Mouse (Mus musculus) CH12.LX (cell line): Measurements from ENCODE around the gene Cd5.

ENCODE experiments used
- BHLHE40 ChIP-seq: IDR thresholded peaks from 2 replicates; pipeline ENCODE4 v1.6.1; 2011; ENCODE audit warnings: mild to moderate bottlenecking, low read depth, low read length, improper control_type of control experiment
- CTCF ChIP-seq, 2 experiments: IDR thresholded peaks in 1 of 2; conservative IDR thresholded peaks in 1 of 2; 2 replicates each; pipeline ENCODE4 v1.5.1; 2011 to 2012; ENCODE audit warnings: low read depth in 2 of 2, low read length in 2 of 2, improper control_type of control experiment in 1 of 2, inconsistent platforms in 1 of 2, mild to moderate bottlenecking in 1 of 2, moderate library complexity in 1 of 2
- E2F4 ChIP-seq: IDR thresholded peaks from 2 replicates; pipeline ENCODE4 v1.6.1; 2011; ENCODE audit warnings: low read depth, low read length, improper control_type of control experiment; ENCODE audit not compliant: insufficient replicate concordance
- EP300 ChIP-seq: IDR thresholded peaks from 2 replicates; pipeline ENCODE4 v1.6.1; 2011; ENCODE audit warnings: low read length, improper control_type of control experiment
- ETS1 ChIP-seq: conservative IDR thresholded peaks from 2 replicates; pipeline ENCODE4 v1.6.1; 2012; ENCODE audit warnings: low read depth, mild to moderate bottlenecking, inconsistent platforms, low read length, improper control_type of control experiment, moderate library complexity
- MAX ChIP-seq: IDR thresholded peaks from 2 replicates; pipeline ENCODE4 v1.6.1; 2011; ENCODE audit warnings: low read length, improper control_type of control experiment
- MAZ ChIP-seq: IDR thresholded peaks from 2 replicates; pipeline ENCODE4 v1.6.1; 2012; ENCODE audit warnings: low read depth, mild to moderate bottlenecking, inconsistent platforms, low read length, improper control_type of control experiment, moderate library complexity
- NRF1 ChIP-seq: IDR thresholded peaks from 2 replicates; pipeline ENCODE4 v1.6.1; 2014; ENCODE audit warnings: low read depth, mild to moderate bottlenecking, inconsistent platforms, low read length, improper control_type of control experiment, moderate library complexity
- PAX5 ChIP-seq: IDR thresholded peaks from 2 replicates; pipeline ENCODE4 v1.6.1; 2012; ENCODE audit warnings: low read length, inconsistent platforms, mixed read lengths
- POLR2A ChIP-seq: IDR thresholded peaks from 2 replicates; pipeline ENCODE4 v1.6.1; 2011; ENCODE audit warnings: low read depth, mild to moderate bottlenecking, improper control_type of control experiment, low read length
- RAD21 ChIP-seq: IDR thresholded peaks from 2 replicates; pipeline ENCODE4 v1.6.1; 2011; ENCODE audit warnings: low read depth, mild to moderate bottlenecking, low read length, improper control_type of control experiment, moderate library complexity
- TBP ChIP-seq: conservative IDR thresholded peaks from 2 replicates; pipeline ENCODE4 v1.6.1; 2011; ENCODE audit warnings: low read depth, low read length, improper control_type of control experiment
- USF1 ChIP-seq: IDR thresholded peaks from 2 replicates; pipeline ENCODE4 v1.6.1; 2014; ENCODE audit warnings: low read depth, mild to moderate bottlenecking, inconsistent platforms, low read length, improper control_type of control experiment
- ZNF384 ChIP-seq: IDR thresholded peaks from 2 replicates; pipeline ENCODE4 v1.6.1; 2012; ENCODE audit warnings: low read depth, low read length, improper control_type of control experiment, inconsistent platforms

- no peak for TF ChIP-seq CTCF (conservative IDR thresholded peaks at IDR 0.05 in 1 of 2, IDR thresholded peaks at IDR 0.05 in 1 of 2; ENCODE audit: low read depth in 2 of 2, low read length in 2 of 2)
- TF ChIP-seq USF1 = no peak
- TF ChIP-seq E2F4 = no peak
- TF ChIP-seq MAZ = no peak
- no peak for TF ChIP-seq NRF1
- no peak for TF ChIP-seq POLR2A
- no peak for TF ChIP-seq PAX5
- TF ChIP-seq BHLHE40 = no peak
- no peak for TF ChIP-seq ZNF384
- TF ChIP-seq TBP = no peak
- TF ChIP-seq MAX = no peak
- no peak for TF ChIP-seq EP300
- TF ChIP-seq ETS1 = no peak
- TF ChIP-seq RAD21 = no peak
Measured at GRCm38 (mm10) chr19:10735861-10736260, 2.9 kb downstream of the Cd5 start.
